ENCODE assay signal across 24 mouse cellular contexts in the genomic region with DNA sequence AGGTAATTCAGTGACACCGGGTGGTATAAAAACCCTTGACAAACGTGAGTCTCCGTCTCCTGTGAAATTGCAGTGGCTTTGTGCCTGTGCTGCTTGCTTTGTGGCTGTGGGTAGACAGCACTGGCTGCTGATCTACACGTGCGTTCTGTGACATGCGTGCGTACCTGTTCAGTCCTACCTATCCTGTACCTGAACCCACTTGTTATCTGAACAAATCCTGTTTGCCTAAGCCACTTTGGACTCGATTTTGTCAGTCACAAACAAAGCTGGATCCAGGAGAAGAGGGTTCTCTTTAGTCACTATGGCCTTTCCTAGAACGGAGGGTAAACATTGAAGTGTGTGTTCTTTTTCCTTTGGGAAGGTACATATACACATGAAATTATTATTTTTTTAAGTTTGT. TPM values are rescaled to one million over a fixed set of nuclear protein-coding genes. Genes with fewer than 3 reads are reported as not detected.
"Had no signal": no experiment of that assay in that cellular context is flagged by ENCODE, and none has a peak within 500 bp of the region (broad histone marks: within the 10 kb centered on the region; RNA-seq: fewer than 3 reads in every experiment).

No protein-coding gene starts in this region.

- H3K4me1 ChIP-seq: lung, embryonic 15.5 days; megakaryocyte, embryonic 14.5 days; midbrain, embryonic 13.5 days; midbrain, embryonic 15.5 days; neural tube, embryonic 12.5 days; stomach, embryonic 15.5 days had no signal

- H3K4me3 ChIP-seq: lung, embryonic 15.5 days; megakaryocyte, embryonic 14.5 days; midbrain, embryonic 13.5 days; midbrain, embryonic 15.5 days; neural tube, embryonic 12.5 days; stomach, embryonic 15.5 days had no signal

- H3K4me2 ChIP-seq: lung, embryonic 15.5 days; midbrain, embryonic 13.5 days; midbrain, embryonic 15.5 days; neural tube, embryonic 12.5 days; stomach, embryonic 15.5 days had no signal

- DNase-seq: lung, adult 2 months; lung, postnatal 14 days; lung, postnatal 36 days; right cerebral cortex, postnatal 14 days; thymus, adult 2 months; thymus, postnatal 25 days; thymus, postnatal 4 days had no signal

- H3K9ac ChIP-seq: liver, embryonic 14.5 days; lung, embryonic 15.5 days; midbrain, embryonic 15.5 days; neural tube, embryonic 12.5 days; stomach, embryonic 15.5 days had no signal

- ATAC-seq: lung, postnatal 0 days; midbrain, embryonic 13.5 days; midbrain, embryonic 15.5 days had no signal

- H3K27me3 ChIP-seq: lung, embryonic 15.5 days; midbrain, embryonic 13.5 days; midbrain, embryonic 15.5 days; neural tube, embryonic 12.5 days; stomach, embryonic 15.5 days had no signal

- H3K9me3 ChIP-seq: lung, embryonic 15.5 days; midbrain, embryonic 13.5 days; midbrain, embryonic 15.5 days; neural tube, embryonic 12.5 days; stomach, embryonic 15.5 days had no signal

- H3K36me3 ChIP-seq: lung, embryonic 15.5 days; midbrain, embryonic 13.5 days; midbrain, embryonic 15.5 days; neural tube, embryonic 12.5 days; stomach, embryonic 15.5 days had no signal

- H3K27ac ChIP-seq: liver, embryonic 14.5 days; lung, embryonic 15.5 days; macrophage; midbrain, embryonic 13.5 days; midbrain, embryonic 15.5 days; neural tube, embryonic 12.5 days; stomach, embryonic 15.5 days; stomach, postnatal 0 days had no signal

RNA-seq across cellular contexts. Expression of a gene that starts 53.1 kb away (rescaled TPM):
- total RNA-seq: megakaryocyte progenitor cell, adult 5-6 weeks; monocyte, adult 5-6 weeks; neutrophil, adult 5-6 weeks had no signal
- polyA plus RNA-seq: liver, embryonic 14.5 days; lung, embryonic 15.5 days; lung, postnatal 0 days; macrophage; midbrain, embryonic 13.5 days; midbrain, embryonic 15.5 days; midbrain, postnatal 0 days; neural tube, embryonic 12.5 days; neural tube, embryonic 14.5 days had no signal

RNA-seq across cellular contexts. Expression of a gene that starts 56.0 kb away (rescaled TPM):
- total RNA-seq: megakaryocyte progenitor cell, adult 5-6 weeks; midbrain, postnatal 0 days; monocyte, adult 5-6 weeks; neutrophil, adult 5-6 weeks had no signal
- polyA plus RNA-seq: liver, embryonic 14.5 days; lung, embryonic 15.5 days; lung, postnatal 0 days; macrophage; midbrain, embryonic 13.5 days; midbrain, embryonic 15.5 days; midbrain, postnatal 0 days; neural tube, embryonic 12.5 days; neural tube, embryonic 14.5 days; spleen, adult 2 months; stomach, embryonic 15.5 days; testis, adult 2 months had no signal
